14 mouse cellular contexts compared by ENCODE assay signal in genomic region chr17:80559745-80560144, GRCm38 (mm10). TPM values are rescaled to one million over a fixed set of nuclear protein-coding genes. Genes with fewer than 3 reads are reported as not detected.
A peak's percentile ranks its signal among the peaks of the same experiment; 100 is the strongest.
DNase-seq lines count a peak whose midpoint lies in the region; ATAC-seq and TF ChIP-seq lines count a peak whose summit lies in the region.
"Had no signal": no experiment of that assay in that cellular context is flagged by ENCODE, and none has a peak within 500 bp of the region (broad histone marks: within the 10 kb centered on the region; RNA-seq: fewer than 3 reads in every experiment).

No protein-coding gene starts in this region.

- ATAC-seq in lung, embryonic 14.5 days (ENCODE audit: insufficient read depth): no peak
- ATAC-seq in intestine, embryonic 15.5 days: 0 out of 2 replicates have a peak, but pooled peaks have one; percentile 35
- ATAC-seq in megakaryocyte progenitor cell, adult 5-6 weeks (replicated peaks; ENCODE audit: poor library complexity): peak; percentile 37
- ATAC-seq in frontal cortex, adult (ENCODE audit: low TSS enrichment): no peak

- no peak overlapping the region for H3K9ac ChIP-seq in lung, embryonic 14.5 days
- H3K9ac ChIP-seq in intestine, embryonic 15.5 days: no peak overlapping the region
- H3K9ac ChIP-seq: heart, embryonic 13.5 days; hindbrain, embryonic 12.5 days; limb, embryonic 15.5 days had no signal

- H3K4me2 ChIP-seq in lung, embryonic 14.5 days: no peak overlapping the region
- peak overlapping the region; percentile 29; the same call in 1 of the 2 replicates for H3K4me2 ChIP-seq in intestine, embryonic 15.5 days (replicated peaks)
- H3K4me2 ChIP-seq: hindbrain, embryonic 12.5 days had no signal

- no peaks in the 10 kb centered on the region for H3K36me3 ChIP-seq in lung, embryonic 14.5 days (ENCODE audit: insufficient read depth)
- no peaks in the 10 kb centered on the region for H3K36me3 ChIP-seq in E14TG2a.4 (ENCODE audit: insufficient read depth, low read length)
- H3K36me3 ChIP-seq in intestine, embryonic 15.5 days: no peaks in the 10 kb centered on the region
- H3K36me3 ChIP-seq: heart, embryonic 13.5 days; limb, embryonic 15.5 days had no signal

- no peaks in the 10 kb centered on the region for H3K4me1 ChIP-seq in lung, embryonic 14.5 days (ENCODE audit: insufficient read depth)
- H3K4me1 ChIP-seq in E14TG2a.4 (replicated peaks; ENCODE audit: low read depth, low read length): peaks cover 33% of the 10 kb centered on the region
- no peaks in the 10 kb centered on the region for H3K4me1 ChIP-seq in intestine, embryonic 15.5 days (replicated peaks)
- H3K4me1 ChIP-seq: heart, embryonic 13.5 days; hindbrain, embryonic 12.5 days; limb, embryonic 15.5 days had no signal

- H3K4me3 ChIP-seq in lung, embryonic 14.5 days (ENCODE audit: low read depth, low read length): no peak overlapping the region
- H3K4me3 ChIP-seq in E14TG2a.4 (replicated peaks; ENCODE audit: low read length): no peak overlapping the region
- no peak overlapping the region for H3K4me3 ChIP-seq in intestine, embryonic 15.5 days (replicated peaks)
- no peak overlapping the region for H3K4me3 ChIP-seq in layer of hippocampus, adult 2 months
- H3K4me3 ChIP-seq: embryonic facial prominence, embryonic 10.5 days; heart, embryonic 13.5 days; hindbrain, embryonic 12.5 days; limb, embryonic 15.5 days had no signal

- DNase-seq in lung, embryonic 14.5 days: no peak
- DNase-seq in lung, postnatal 25 days (ENCODE audit: low spot score): no peak
- no peak for DNase-seq in layer of hippocampus, adult 2 months (ENCODE audit: low spot score in 2 of 2)
- DNase-seq in left cerebral cortex, postnatal 25 days (ENCODE audit: low spot score in 2 of 2): no peak

- H3K9me3 ChIP-seq in lung, embryonic 14.5 days (ENCODE audit: low read depth, low read length): no peaks in the 10 kb centered on the region
- peaks cover 2% of the 10 kb centered on the region for H3K9me3 ChIP-seq in E14TG2a.4 (ENCODE audit: low read length)
- H3K9me3 ChIP-seq in intestine, embryonic 15.5 days: no peaks in the 10 kb centered on the region
- H3K9me3 ChIP-seq: hindbrain, embryonic 12.5 days; limb, embryonic 15.5 days had no signal

- intact Hi-C loops in left cerebral cortex, postnatal 25 days (cut with DNase I): loop anchor here (1.0 to 5.0 kb wide), 2 partner anchors 102 to 267 kb away; partner anchors contain the start of genes Dhx57 and Morn2

- no peak overlapping the region for H3K27ac ChIP-seq in lung, embryonic 14.5 days (ENCODE audit: low read depth)
- peak overlapping the region; percentile 6; the same call in 1 of the 2 replicates for H3K27ac ChIP-seq in intestine, embryonic 15.5 days
- H3K27ac ChIP-seq in layer of hippocampus, adult 2 months: no peak overlapping the region
- H3K27ac ChIP-seq: embryonic facial prominence, embryonic 10.5 days; gastrocnemius, adult 2 months; heart, embryonic 13.5 days; hindbrain, embryonic 12.5 days; limb, embryonic 15.5 days had no signal

- TF ChIP-seq CTCF in lung, embryonic 14.5 days (IDR thresholded peaks at IDR 0.05; ENCODE audit: low read depth): peak; percentile 21
- peak; percentile 41 for TF ChIP-seq CTCF in E14TG2a.4 (conservative IDR thresholded peaks at IDR 0.05; ENCODE audit: low read length)
- TF ChIP-seq CTCF in layer of hippocampus, adult 2 months (conservative IDR thresholded peaks at IDR 0.05): no peak

- no peaks in the 10 kb centered on the region for H3K27me3 ChIP-seq in lung, embryonic 14.5 days (ENCODE audit: insufficient read depth, low read length)
- no peaks in the 10 kb centered on the region for H3K27me3 ChIP-seq in E14TG2a.4 (ENCODE audit: insufficient read depth, low read length)
- H3K27me3 ChIP-seq in intestine, embryonic 15.5 days (replicated peaks): no peaks in the 10 kb centered on the region
- H3K27me3 ChIP-seq: CH12.LX; heart, embryonic 13.5 days; hindbrain, embryonic 12.5 days; limb, embryonic 15.5 days had no signal

- 79% methylated on average over 4 of the region's 4 CpGs for WGBS in lung, embryonic 14.5 days
- 75% methylated on average over 4 of the region's 4 CpGs for WGBS in intestine, embryonic 15.5 days

RNA-seq across cellular contexts. Expression of gene Cdkl4, which starts 17.9 kb away (rescaled TPM):
- 0.27 and 0.37 TPM in 2 replicates for polyA plus RNA-seq in lung, embryonic 14.5 days (2014; fragmentation: Nextera tagmentation; extraction: Ambion mirVana)
- polyA plus RNA-seq in intestine, embryonic 15.5 days (2015; fragmentation: Nextera tagmentation; extraction: Ambion mirVana): 0.45 and 0.64 TPM in 2 replicates
- total RNA-seq in megakaryocyte progenitor cell, adult 5-6 weeks (2015): 0.47 and 0.54 TPM in 2 replicates
- 0.17 and 0.75 TPM in 2 replicates for total RNA-seq in megakaryocyte progenitor cell, adult 5-6 weeks (2017)
- total RNA-seq in layer of hippocampus, adult 2 months (2021): 10 to 100 TPM; 14.0 to 16.3 TPM
- total RNA-seq in left cerebral cortex, postnatal 25 days (2021): 10 to 100 TPM; 18.2 to 23.0 TPM
- polyA plus RNA-seq: heart, embryonic 13.5 days had no signal

Comparison
In these comparisons a context has a peak if more than half of its experiments do, and no peak if none do; other contexts are left out.
1. ATAC-seq: peak in intestine, embryonic 15.5 days (single experiment) and megakaryocyte progenitor cell, adult 5-6 weeks (single experiment); none in lung, embryonic 14.5 days (single experiment) and frontal cortex, adult (single experiment).
2. RNA of gene Cdkl4, which starts 17.9 kb away (total RNA-seq): 18.2 to 23.0 TPM in left cerebral cortex, postnatal 25 days and 14.0 to 16.3 TPM in layer of hippocampus, adult 2 months; 0.17 to 0.75 TPM in megakaryocyte progenitor cell, adult 5-6 weeks; every median in the first group is over 4 times any median in the second.